Mouse (Mus musculus): ENCODE results near the gene Gm38392.

Gm38392 gene

GRCm38 (mm10) chr3:88215553-88216004 is 71.4 kb downstream of the Gm38392 start:
- DNase-seq (ENCODE audit: low spot score), result peak; percentile 36

DNA sequence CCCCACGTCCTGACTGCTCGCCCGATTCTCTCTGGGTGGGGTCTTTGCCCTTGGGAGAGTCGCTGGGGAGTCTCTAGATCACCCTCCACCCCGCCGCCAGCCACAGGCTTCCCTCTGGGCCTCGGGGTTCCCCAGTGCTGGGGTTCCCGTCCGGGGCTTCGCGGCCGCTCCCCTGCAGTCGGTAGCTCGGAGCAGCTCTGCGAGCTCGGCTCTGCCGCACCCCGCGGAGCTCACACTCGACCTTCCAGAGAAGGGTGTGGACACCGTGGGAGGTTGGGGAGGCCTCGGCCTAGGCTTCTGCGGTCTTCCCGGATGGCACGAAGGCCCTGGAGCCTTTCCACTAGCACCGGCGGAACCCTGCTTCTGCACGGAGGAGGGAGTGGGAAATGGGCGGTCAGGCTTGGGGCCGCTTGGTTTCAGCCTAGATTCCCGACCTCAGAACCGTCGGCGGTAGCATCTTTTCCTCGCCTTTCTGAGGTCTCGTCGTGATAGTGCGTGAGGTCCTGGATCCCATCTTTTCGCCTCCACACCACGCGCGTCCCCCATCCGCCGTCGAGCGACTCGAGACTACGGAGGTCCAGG is 71.9 kb downstream of the Gm38392 start:
- DNase-seq (ENCODE audit: low spot score), result peak; percentile 23

GRCm38 (mm10) chr3:88214197-88214938 is 72.6 kb downstream of the Gm38392 start:
- DNase-seq (ENCODE audit: low spot score), result peak; percentile 59

GRCm38 (mm10) chr3:88213019-88213418 is 74.0 kb downstream of the Gm38392 start:
- DNase-seq (ENCODE audit: low spot score), result no peak

DNA sequence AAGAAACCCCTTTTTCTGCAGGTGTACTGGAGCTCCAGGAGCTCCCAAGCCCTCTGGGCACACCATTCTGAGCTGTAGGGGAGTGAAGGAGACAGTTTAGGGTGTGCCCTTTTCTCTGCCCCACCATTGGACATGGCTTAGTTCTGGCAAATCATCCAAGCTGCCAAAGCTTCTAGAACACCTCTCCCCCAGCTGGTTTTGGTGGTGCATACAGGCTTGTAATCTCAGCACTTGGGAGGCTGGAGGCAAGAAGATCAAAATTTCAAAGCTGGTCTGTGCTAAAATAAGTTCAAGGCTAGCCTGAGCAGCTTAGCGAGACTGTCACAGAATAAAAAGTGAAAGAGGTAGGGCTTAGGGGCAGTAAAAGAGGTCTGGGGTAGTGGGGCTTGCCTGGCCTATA is 74.7 kb downstream of the Gm38392 start:
- DNase-seq (ENCODE audit: low spot score), result no peak

DNA sequence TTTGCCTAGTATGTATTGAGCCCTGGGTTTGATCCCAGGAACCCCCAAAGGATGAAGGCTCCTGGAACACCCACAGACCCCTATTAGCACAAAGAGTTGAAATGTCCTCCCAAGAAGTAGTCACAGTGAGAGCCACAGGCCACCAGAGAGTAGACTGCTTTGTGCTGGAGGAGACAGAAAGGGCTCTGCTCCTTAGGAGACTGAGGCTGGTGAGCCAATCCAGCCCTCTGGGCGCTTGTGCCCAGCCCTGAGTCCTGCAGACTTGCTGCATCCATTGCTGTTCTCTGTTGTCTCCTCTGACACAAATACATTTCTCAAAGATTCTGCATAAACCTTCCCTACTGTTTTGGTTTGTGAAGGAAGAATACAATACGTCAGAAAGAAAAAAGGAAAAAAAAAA is 76.1 kb downstream of the Gm38392 start:
- no peak for DNase-seq (ENCODE audit: low spot score)

- no peak for DNase-seq (ENCODE audit: low spot score)
These were observed 76.9 kb downstream of the Gm38392 start for GRCm38 (mm10) chr3:88210121-88210520.

GRCm38 (mm10) chr3:88209306-88209705 is 77.7 kb downstream of the Gm38392 start:
- no peak for DNase-seq (ENCODE audit: low spot score)

- DNase-seq (ENCODE audit: low spot score), result no peak
These were observed 78.7 kb downstream of the Gm38392 start for GRCm38 (mm10) chr3:88208226-88208720.

DNA sequence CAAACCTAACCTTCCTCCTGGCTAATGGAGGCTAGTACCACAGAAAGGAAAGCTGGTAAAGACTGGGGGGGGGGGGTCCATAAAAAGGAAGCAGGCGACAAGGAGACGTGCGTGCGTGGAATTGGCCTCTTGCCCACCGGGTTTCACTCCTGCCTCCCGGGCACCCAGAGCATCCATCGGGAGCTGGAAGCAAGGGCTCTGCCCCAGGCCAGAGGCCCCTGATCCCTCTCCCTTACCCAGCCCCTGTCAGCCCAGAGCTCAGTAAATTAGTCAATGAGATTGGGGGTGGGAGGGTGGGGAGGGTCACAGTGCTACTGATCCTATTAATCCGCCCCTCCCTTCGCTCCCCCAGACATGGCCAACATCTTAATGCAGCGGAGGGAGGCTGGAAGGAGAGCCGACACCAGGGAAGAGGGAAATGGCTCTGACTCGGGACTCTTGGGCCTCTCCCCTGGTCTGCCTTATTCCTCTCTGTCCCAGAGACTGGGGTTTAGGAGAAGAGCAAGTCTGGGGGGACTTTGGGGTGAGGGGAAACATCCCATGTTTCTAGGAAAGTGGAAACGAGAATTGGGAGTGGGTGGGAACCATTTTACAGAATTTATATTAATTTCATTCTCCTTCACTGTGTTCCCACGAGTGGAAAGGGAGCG is 79.4 kb downstream of the Gm38392 start:
- DNase-seq (ENCODE audit: low spot score), result peak; percentile 28

DNA sequence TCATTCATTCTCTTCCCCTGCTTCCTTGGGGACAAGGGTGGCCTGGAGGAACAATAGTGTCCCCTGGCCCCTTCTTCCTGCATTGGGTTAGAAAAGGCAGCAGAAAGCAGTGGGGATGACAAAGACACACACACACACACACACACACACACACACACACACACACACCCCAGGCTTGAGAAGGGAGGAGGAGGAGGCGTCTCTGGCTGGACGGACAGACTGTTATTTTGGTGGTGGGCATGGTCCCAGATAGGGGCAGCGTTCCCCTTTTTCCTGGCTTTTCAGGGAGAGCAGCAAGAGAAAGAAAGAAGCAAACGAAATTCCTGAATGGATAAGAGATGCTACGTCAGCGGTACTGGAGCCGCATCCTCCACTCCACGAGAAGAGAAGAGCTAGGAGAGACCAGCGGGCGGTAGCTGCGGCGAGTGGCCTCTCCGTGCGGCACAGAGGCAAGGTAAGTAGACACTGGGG is 80.1 kb downstream of the Gm38392 start:
- DNase-seq (ENCODE audit: low spot score), result peak; percentile 25

DNA sequence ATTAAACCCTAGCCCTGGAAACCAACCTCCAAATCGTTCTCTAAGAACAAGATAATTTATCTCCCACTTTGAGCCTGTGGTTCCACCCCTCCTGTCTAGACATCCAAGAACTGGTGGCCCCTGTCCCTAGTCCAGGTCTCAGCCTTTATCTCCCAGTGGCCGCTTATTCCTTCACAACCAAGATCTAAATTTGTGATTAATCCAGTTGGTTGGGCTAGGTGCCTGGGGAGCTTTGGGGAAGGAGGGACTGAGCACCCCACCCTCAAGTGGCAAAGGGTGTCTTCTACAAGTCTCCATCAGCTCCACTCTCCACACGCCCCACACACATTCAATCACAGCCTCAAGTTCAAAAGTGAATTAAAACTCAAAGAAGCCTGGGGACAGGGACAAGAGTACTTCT is 80.5 kb downstream of the Gm38392 start:
- DNase-seq (ENCODE audit: low spot score), result no peak

DNA sequence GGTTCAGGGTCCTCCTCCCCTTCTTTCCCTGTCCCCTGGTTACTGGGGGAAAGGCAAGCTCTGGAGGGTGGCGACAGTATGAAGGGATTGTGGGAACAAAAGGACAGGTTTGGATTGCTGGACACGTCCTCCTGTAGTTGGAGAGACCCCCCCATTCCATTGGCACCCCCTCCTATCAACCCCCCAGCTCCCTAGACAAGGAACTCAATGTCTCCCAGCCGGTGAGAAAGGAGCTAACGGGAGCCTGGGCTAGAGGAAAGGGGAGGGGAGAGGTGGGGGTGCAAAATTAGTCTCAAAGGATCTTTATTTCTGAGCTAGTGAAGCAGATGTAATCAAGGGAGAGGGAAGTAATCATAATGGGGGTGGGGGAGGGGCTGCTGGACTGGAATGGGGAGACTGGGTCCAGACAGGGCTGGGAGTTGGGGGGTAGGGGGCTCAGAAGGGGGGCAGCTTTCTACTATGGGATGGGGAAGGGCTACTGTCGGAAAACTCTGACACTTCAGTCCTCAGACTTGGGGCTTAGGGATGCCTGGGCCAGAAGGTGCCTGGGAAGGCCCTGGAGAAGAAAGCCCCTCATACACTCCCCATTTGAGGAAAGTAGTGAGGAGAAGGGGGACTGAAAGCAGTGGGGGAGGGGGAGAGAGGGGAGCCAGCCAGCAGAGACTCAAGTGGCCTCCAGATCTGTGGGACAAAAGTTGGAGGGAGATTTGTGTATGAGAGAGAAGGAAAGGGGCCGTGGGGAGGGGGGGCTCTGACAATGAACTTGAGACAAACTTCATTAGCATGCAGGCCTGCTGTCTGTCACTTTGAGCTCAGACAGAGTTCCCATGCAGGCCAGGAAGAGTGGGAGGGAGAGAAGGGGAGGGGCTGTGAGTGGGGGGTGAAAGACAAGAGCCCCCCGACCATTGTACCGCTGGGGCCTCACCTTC is 81.2 kb downstream of the Gm38392 start:
- peak; percentile 58 for DNase-seq (ENCODE audit: low spot score)

- no peak for DNase-seq (ENCODE audit: low spot score)
These were observed 81.8 kb downstream of the Gm38392 start for GRCm38 (mm10) chr3:88205176-88205562.

DNA sequence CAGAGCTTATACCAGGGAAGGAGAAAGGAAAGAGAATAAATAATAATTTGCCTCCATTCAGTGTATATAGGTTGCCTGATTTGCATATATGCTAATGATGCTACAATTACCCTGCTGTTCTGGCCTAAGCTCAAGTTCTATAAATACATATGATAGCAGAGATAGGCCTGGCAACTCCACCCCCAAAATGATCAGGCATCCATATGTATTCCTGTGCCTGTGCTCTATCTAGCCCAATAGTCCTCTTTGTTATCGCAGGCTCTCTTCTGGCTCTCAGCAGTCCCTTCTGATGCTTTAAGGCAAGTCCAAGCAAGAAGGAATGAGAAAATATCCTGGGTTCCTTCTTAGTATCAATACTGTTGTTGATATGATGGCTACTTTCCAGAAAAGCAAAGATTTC is 82.3 kb downstream of the Gm38392 start:
- DNase-seq (ENCODE audit: low spot score), result no peak

- no peak for DNase-seq (ENCODE audit: low spot score)
These were observed 82.9 kb downstream of the Gm38392 start for GRCm38 (mm10) chr3:88203999-88204700.

DNA sequence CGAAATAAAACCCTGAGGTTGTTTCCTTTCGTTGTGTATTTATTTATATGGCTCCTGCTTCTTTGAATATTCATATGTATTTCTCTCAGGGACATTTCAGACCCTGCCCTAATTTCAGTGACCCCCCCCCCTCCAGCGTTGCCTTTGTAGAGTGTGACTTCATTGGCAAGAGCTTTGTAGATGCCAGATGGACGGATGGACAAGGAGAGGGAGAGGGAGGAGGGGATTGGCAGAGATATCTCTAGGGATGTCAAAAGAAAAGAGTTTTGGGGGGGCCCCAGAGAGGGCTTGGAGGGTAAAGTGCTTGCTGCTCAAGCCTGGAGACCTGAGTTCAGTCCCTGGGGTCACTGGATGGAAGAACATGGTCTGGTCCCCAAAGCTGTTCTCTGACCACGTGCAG is 83.6 kb downstream of the Gm38392 start:
- no peak for DNase-seq (ENCODE audit: low spot score)

DNA sequence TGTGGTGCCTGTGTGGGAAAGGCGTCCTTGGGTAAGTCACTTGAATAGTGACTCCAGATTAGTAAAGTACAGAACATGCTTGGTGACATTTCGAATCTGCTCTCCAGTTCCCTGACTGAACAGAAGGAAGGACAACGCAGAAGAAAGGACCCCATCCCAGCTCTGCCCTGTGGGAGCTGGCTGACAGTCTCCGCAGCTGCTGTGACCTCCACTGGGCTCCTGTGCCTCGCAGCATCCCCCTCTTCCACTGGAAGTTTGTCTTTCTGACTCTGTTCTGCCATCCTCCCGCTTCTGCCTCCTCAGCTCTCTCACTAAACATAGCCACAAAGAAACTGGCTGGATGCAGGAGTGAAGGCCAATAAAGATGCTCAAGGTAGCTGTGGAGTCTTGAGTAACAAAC is 84.0 kb downstream of the Gm38392 start:
- peak; percentile 14 for DNase-seq (ENCODE audit: low spot score)

DNA sequence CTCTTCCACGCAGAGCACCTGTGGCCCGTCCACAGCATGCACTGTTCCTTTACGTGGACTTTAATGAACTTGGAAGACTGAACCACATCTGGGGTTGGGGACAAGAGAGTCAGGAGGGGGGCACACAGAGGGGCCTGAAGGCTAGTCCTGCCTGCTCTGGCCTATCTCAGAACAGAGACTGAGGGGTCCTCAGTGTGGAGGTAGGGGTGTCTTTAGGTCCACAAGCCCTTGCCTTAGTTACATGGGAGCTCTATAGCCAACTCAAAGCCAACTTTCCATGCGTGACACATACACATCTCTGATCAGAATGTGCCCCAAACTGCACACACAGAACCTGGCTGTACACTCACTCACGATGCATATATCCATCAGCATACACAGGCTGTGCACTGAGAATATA is 85.4 kb downstream of the Gm38392 start:
- peak; percentile 14 for DNase-seq (ENCODE audit: low spot score)

GRCm38 (mm10) chr3:88200972-88201330 is 86.1 kb downstream of the Gm38392 start:
- peak; percentile 33 for DNase-seq (ENCODE audit: low spot score)

All from embryo, embryonic 10.5 days (tissue).